Mouse (Mus musculus) liver, embryonic 14.5 days (tissue): ENCODE measurements at regions not wholly inside any gene's neighbourhood (a gene's known extent, or its start where the extent isn't known, plus 50 kb on each side); places are given as distances from the start of the nearest gene placed in this dataset.

Experiments
- CTCF ChIP-seq: IDR thresholded peaks from 2 replicates; pipeline ENCODE4 v1.5.1; 2016; ENCODE audit warnings: antibody characterized with exemption, low read depth, control low read depth
- EP300 ChIP-seq: IDR thresholded peaks from 2 replicates; pipeline ENCODE4 v1.6.1; 2016; ENCODE audit warnings: antibody characterized with exemption, low read depth

- no peak for TF ChIP-seq CTCF
- TF ChIP-seq EP300, result no peak
These were observed 86.8 kb upstream of the Vgll2 start for GRCm38 (mm10) chr10:51935482-51935881.
